Mouse (Mus musculus) kidney, postnatal 0 days (tissue): ENCODE results near the gene Arid4a. TPM values are rescaled to one million over a fixed set of nuclear protein-coding genes. Genes with fewer than 3 reads are reported as not detected.

Experiments
- ATAC-seq: fragments of 200-750 bp; cut with Nextera tagmentation; replicated peaks from 2 replicates; pipeline ENCODE4 v1.8.0; 2017; ENCODE audit warnings: low read depth, moderate number of reproducible peaks, moderate TSS enrichment, moderate library complexity; ENCODE audit not compliant: low FRiP score
- DNase-seq: peaks from one replicate; pipeline ENCODE4 v3.0.0-alpha.2; 2016; ENCODE audit warnings: low spot score
- H3K27ac ChIP-seq: fragments of 300-500 bp; sonication (generic); 2 replicates; pipeline ENCODE4 v1.5.1; 2014; ENCODE audit warnings: mild to moderate bottlenecking
- H3K27me3 ChIP-seq: fragments of 300-500 bp; sonication (generic); 2 replicates; pipeline ENCODE4 v1.6.1; 2014; ENCODE audit warnings: low read length, mixed read lengths; ENCODE audit not compliant: insufficient read depth
- H3K36me3 ChIP-seq: fragments of 300-500 bp; sonication (generic); 2 replicates; pipeline ENCODE4 v1.6.1; 2014; ENCODE audit warnings: low read length, mixed read lengths; ENCODE audit not compliant: insufficient read depth
- H3K4me1 ChIP-seq: fragments of 300-500 bp; sonication (generic); replicated peaks from 2 replicates; pipeline ENCODE4 v1.6.1; 2014; ENCODE audit warnings: antibody characterized with exemption, low read length, mixed read lengths; ENCODE audit not compliant: insufficient read depth
- H3K4me2 ChIP-seq: fragments of 300-500 bp; sonication (generic); 2 replicates; pipeline ENCODE4 v1.6.1; 2014; ENCODE audit warnings: mild to moderate bottlenecking, low read length, moderate library complexity, mixed read lengths
- H3K4me3 ChIP-seq: fragments of 300-500 bp; sonication (generic); replicated peaks from 2 replicates; pipeline ENCODE4 v1.5.1; 2014; ENCODE audit warnings: low read depth, low read length
- H3K9ac ChIP-seq: fragments of 300-500 bp; sonication (generic); 2 replicates; pipeline ENCODE4 v1.6.1; 2014; ENCODE audit warnings: low read depth, low read length
- H3K9me3 ChIP-seq: fragments of 300-500 bp; sonication (generic); replicated peaks from 2 replicates; pipeline ENCODE4 v1.6.1; 2016; ENCODE audit warnings: low read length, inconsistent platforms, mixed read lengths
- CTCF ChIP-seq: IDR thresholded peaks from 2 replicates; pipeline ENCODE4 v1.5.1; 2016; ENCODE audit warnings: antibody characterized with exemption, low read depth, mild to moderate bottlenecking, moderate library complexity
- WGBS: fragments of 180-500 bp; shearing (Covaris S2); extraction: QIAGEN DNeasy Blood & Tissue Kit; methylation state at CpG from one replicate; pipeline ENCODE4 v1.1.7; 2014; 5-methylcytosine and 5-hydroxymethylcytosine counted together
- polyA plus RNA-seq: library from polyadenylated mRNA; unstranded; fragments of >200 nt; fragmentation: Nextera tagmentation; extraction: Ambion mirVana; gene quantifications from 2 replicates; pipeline ENCODE4 v1.2.1, GENCODE M21; 2015

Gene Arid4a
- polyA plus RNA-seq, 1 experiment from 2014 or later, result 32.6 TPM

GRCm38 (mm10) chr12:70973831-70974230 is 42.0 kb upstream of the Arid4a start:
- 0 out of 2 replicates have a peak, but pooled peaks cover 2% of the 10 kb centered on the region for H3K36me3 ChIP-seq
- WGBS, result 74% methylated on average over 4 of the region's 4 CpGs
- no peak for ATAC-seq
- no peak overlapping the region for H3K9ac ChIP-seq
- H3K9me3 ChIP-seq, result no peaks in the 10 kb centered on the region
- peak overlapping the region; percentile 100; the same call in 1 of the 2 replicates for H3K27ac ChIP-seq
- H3K27me3 ChIP-seq, result no peaks in the 10 kb centered on the region
- no peak for TF ChIP-seq CTCF
- H3K4me2 ChIP-seq, result peak overlapping the region; percentile 47
- DNase-seq, result no peak
- peak overlapping the region; percentile 97; the same call in 1 of the 2 replicates for H3K4me3 ChIP-seq
- H3K4me1 ChIP-seq, result peaks cover 8% of the 10 kb centered on the region

GRCm38 (mm10) chr12:70974441-70975266 is 41.1 kb upstream of the Arid4a start, which contains the start of gene Psma3:
TSS of gene Psma3 (plus strand) at chr12:70974621.
- peak within 1 kb of the TSS; percentile 57 for H3K4me2 ChIP-seq
- H3K27me3 ChIP-seq, result no peaks in the 10 kb centered on the region
- no peaks in the 10 kb centered on the region for H3K9me3 ChIP-seq
- DNase-seq (peak; percentile 97), ATAC-seq (peak; percentile 98)
- peak within 1 kb of the TSS; percentile 100 for H3K27ac ChIP-seq
- H3K4me1 ChIP-seq, result peaks cover 8% of the 10 kb centered on the region
- TF ChIP-seq CTCF, result peak; percentile 27; the same call in 1 of the 2 replicates
- peak within 1 kb of the TSS; percentile 97 for H3K4me3 ChIP-seq
- H3K9ac ChIP-seq, result peak within 1 kb of the TSS; percentile 98
- H3K36me3 ChIP-seq, result peaks cover 11% of the 10 kb centered on the region; the same call in 1 of the 2 replicates
- under 1% methylated on average over 71 of the region's 71 CpGs for WGBS

GRCm38 (mm10) chr12:70975406-70975805 is 40.4 kb upstream of the Arid4a start:
- TF ChIP-seq CTCF, result no peak
- Histone ChIP-seq H3K9ac (peak overlapping the region; percentile 98), H3K36me3 (peaks cover 13% of the 10 kb centered on the region; the same call in 1 of the 2 replicates), H3K9me3 (no peaks in the 10 kb centered on the region), H3K4me2 (peak overlapping the region; percentile 57), H3K27me3 (no peaks in the 10 kb centered on the region), H3K27ac (peak overlapping the region; percentile 100), H3K4me3 (peak overlapping the region; percentile 97), H3K4me1 (peaks cover 8% of the 10 kb centered on the region)
- WGBS, result 22% methylated on average over 10 of the region's 10 CpGs
- DNase-seq (no peak), ATAC-seq (no peak)

- Histone ChIP-seq H3K36me3 (peaks cover 17% of the 10 kb centered on the region; the same call in 1 of the 2 replicates), H3K27ac (no peak overlapping the region), H3K9me3 (no peaks in the 10 kb centered on the region), H3K4me2 (peak overlapping the region; percentile 57), H3K4me3 (peak overlapping the region; percentile 97), H3K9ac (peak overlapping the region; percentile 98; the same call in 1 of the 2 replicates), H3K27me3 (no peaks in the 10 kb centered on the region), H3K4me1 (peaks cover 8% of the 10 kb centered on the region)
- ATAC-seq (no peak), DNase-seq (no peak)
- WGBS, result 56% methylated on average over 3 of the region's 3 CpGs
- TF ChIP-seq CTCF, result no peak
These were observed 39.9 kb upstream of the Arid4a start for GRCm38 (mm10) chr12:70975891-70976290.

GRCm38 (mm10) chr12:70978345-70978744 is 37.4 kb upstream of the Arid4a start:
- peaks cover 8% of the 10 kb centered on the region for H3K4me1 ChIP-seq
- no peak overlapping the region for H3K27ac ChIP-seq
- H3K4me3 ChIP-seq, result no peak overlapping the region
- no peak overlapping the region for H3K4me2 ChIP-seq
- H3K27me3 ChIP-seq, result no peaks in the 10 kb centered on the region
- DNase-seq (no peak), ATAC-seq (no peak)
- H3K9ac ChIP-seq, result no peak overlapping the region
- no peaks in the 10 kb centered on the region for H3K9me3 ChIP-seq
- 85% methylated on average over 7 of the region's 7 CpGs for WGBS
- H3K36me3 ChIP-seq, result peaks cover 26% of the 10 kb centered on the region; the same call in 1 of the 2 replicates
- TF ChIP-seq CTCF, result no peak

- peaks cover 51% of the 10 kb centered on the region for H3K36me3 ChIP-seq
- H3K4me2 ChIP-seq, result no peak overlapping the region
- H3K27ac ChIP-seq, result no peak overlapping the region
- no peak for DNase-seq
- H3K4me1 ChIP-seq, result no peaks in the 10 kb centered on the region
- 93% methylated on average over 7 of the region's 7 CpGs for WGBS
- H3K9me3 ChIP-seq, result no peaks in the 10 kb centered on the region
- no peak overlapping the region for H3K9ac ChIP-seq
- no peak for ATAC-seq
- TF ChIP-seq CTCF, result no peak
- no peak overlapping the region for H3K4me3 ChIP-seq
- H3K27me3 ChIP-seq, result no peaks in the 10 kb centered on the region
These were observed 30.8 kb upstream of the Arid4a start for GRCm38 (mm10) chr12:70984855-70985550.
